Mouse (Mus musculus) liver, postnatal 0 days (tissue): ENCODE data around the gene Ambra1. TPM values are rescaled to one million over a fixed set of nuclear protein-coding genes. Genes with fewer than 3 reads are reported as not detected.
A peak's percentile ranks its signal among the peaks of the same experiment; 100 is the strongest.

Experiments used
- ATAC-seq: fragments of 200-750 bp; cut with Nextera tagmentation; 2 replicates; pipeline ENCODE4 v1.8.0; 2017; ENCODE audit warnings: mild to moderate bottlenecking, moderate library complexity
- DNase-seq: peaks from one replicate; pipeline ENCODE4 v3.0.0-alpha.2; 2016
- H3K27ac ChIP-seq: fragments of 300-500 bp; sonication (generic); 2 replicates; pipeline ENCODE4 v1.5.1; 2014; ENCODE audit warnings: antibody characterized with exemption, moderate library complexity, mild to moderate bottlenecking, low read depth
- H3K27me3 ChIP-seq: fragments of 300-500 bp; sonication (generic); 2 replicates; pipeline ENCODE4 v1.6.1; 2014; ENCODE audit warnings: low read length, control low read depth, mixed read lengths; ENCODE audit not compliant: insufficient read depth
- H3K36me3 ChIP-seq: fragments of 300-500 bp; sonication (generic); replicated peaks from 2 replicates; pipeline ENCODE4 v1.6.1; 2014; ENCODE audit warnings: mild to moderate bottlenecking, control low read depth, low read length, moderate library complexity, mixed read lengths; ENCODE audit not compliant: insufficient read depth
- H3K4me1 ChIP-seq: fragments of 300-500 bp; sonication (generic); 2 replicates; pipeline ENCODE4 v1.6.1; 2014; ENCODE audit warnings: antibody characterized with exemption, mild to moderate bottlenecking, control low read depth; ENCODE audit not compliant: insufficient read depth
- H3K4me2 ChIP-seq: fragments of 300-500 bp; sonication (generic); 2 replicates; pipeline ENCODE4 v1.6.1; 2014; ENCODE audit warnings: low read depth, mild to moderate bottlenecking, low read length, moderate library complexity, mixed read lengths
- H3K4me3 ChIP-seq: fragments of 300-500 bp; sonication (generic); 2 replicates; pipeline ENCODE4 v1.5.1; 2014; ENCODE audit warnings: low read depth, low read length
- H3K9ac ChIP-seq: fragments of 300-500 bp; sonication (generic); replicated peaks from 2 replicates; pipeline ENCODE4 v1.6.1; 2014; ENCODE audit warnings: mild to moderate bottlenecking, moderate library complexity
- H3K9me3 ChIP-seq: fragments of 300-500 bp; sonication (generic); 2 replicates; pipeline ENCODE4 v1.6.1; 2016; ENCODE audit warnings: mild to moderate bottlenecking, control low read depth, low read length, mixed read lengths
- CTCF ChIP-seq: sonication (generic); IDR thresholded peaks from 2 replicates; pipeline ENCODE4 v1.5.1; 2016; ENCODE audit warnings: antibody characterized with exemption, low read depth
- EP300 ChIP-seq: IDR thresholded peaks from 2 replicates; pipeline ENCODE4 v1.6.1; 2016; ENCODE audit warnings: antibody characterized with exemption, low read depth, mild to moderate bottlenecking
- WGBS: fragments of 180-500 bp; shearing (Covaris S2); extraction: QIAGEN DNeasy Blood & Tissue Kit; methylation state at CpG from one replicate; pipeline ENCODE4 v1.1.7; 2014; ENCODE audit not compliant: insufficient replicate concordance; 5-methylcytosine and 5-hydroxymethylcytosine counted together
- polyA plus RNA-seq: library from polyadenylated mRNA; unstranded; fragments of >200 nt; fragmentation: Nextera tagmentation; extraction: Ambion mirVana; gene quantifications from 2 replicates; pipeline ENCODE4 v1.2.1, GENCODE M21; 2015

Gene Ambra1
- polyA plus RNA-seq, 1 experiment from 2014 or later = 3.5 TPM

DNA sequence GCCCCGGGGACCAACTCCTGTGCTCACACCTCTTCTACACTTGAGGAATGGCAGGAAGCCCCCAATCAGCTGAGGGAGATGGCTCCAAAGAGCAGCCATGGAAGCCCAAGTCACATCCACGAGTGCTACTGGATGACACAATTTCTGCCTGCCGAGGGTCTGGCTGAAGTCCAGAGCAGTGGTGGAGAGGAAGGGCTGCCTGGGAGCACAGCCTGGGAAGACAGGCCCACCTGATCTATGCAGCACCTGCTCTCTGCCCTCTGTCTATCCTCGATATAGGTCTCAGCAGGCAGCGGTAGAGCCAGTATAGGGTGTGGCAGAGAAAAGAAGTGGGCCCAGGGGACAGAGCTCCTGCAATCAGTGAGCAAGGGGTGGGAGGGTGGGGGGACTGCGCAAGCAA lies 216.9 kb downstream of the Ambra1 start:
- Histone ChIP-seq H3K4me2 (peak overlapping the region; percentile 87), H3K9ac (no peak overlapping the region)
- no peak for ATAC-seq

DNA sequence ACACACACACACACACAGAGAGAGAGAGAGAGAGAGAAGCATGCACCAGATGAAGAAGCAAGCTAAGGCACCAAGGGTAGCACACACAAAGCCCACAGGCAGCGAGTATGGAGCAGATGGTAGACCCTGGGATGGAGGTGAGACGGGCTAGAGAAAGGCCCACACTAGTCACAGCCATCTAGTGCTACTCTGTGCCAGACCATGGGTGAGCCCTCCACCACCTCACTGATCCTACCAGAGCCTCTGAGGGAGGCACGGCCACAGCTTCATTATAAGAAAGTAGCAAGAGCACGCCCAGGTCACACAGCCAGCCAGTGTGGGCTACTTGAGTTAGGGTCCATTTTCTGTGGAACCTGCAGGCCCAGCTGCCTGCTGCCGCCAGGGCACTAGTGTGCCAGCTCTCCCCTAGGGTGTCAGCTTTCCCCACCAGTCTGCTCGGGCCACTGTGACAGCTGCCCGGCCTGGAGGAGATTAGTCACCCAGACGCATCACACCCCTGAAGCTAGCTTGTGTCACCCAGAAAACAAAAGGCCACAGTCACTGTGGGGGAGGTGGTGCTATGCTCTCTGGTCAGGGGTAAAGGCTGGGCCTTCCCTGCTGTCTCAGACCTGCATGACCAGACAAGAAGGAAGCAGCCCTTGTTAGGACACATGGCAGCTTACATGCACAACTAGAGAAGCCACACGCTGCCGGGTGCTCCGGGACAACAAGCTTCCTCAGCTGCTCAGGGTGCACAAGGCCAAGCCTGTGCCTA lies 217.6 kb downstream of the Ambra1 start:
- Histone ChIP-seq H3K4me2 (peak overlapping the region; percentile 87), H3K4me3 (peak overlapping the region; percentile 48), H3K9me3 (no peaks in the 10 kb centered on the region), H3K27ac (peak overlapping the region; percentile 92), H3K9ac (peak overlapping the region; percentile 72), H3K27me3 (no peaks in the 10 kb centered on the region), H3K36me3 (peaks cover 26% of the 10 kb centered on the region), H3K4me1 (peaks cover 59% of the 10 kb centered on the region)
- ATAC-seq (peak; percentile 45), DNase-seq (peak; percentile 64)
- TF ChIP-seq EP300 (no peak), CTCF (no peak)
- 39% methylated on average over 11 of the region's 11 CpGs for whole genome bisulfite sequencing

More for the DNA sequence above, 216.9 kb downstream of the Ambra1 start:
- 26% methylated on average over 6 of the region's 6 CpGs for WGBS
- peaks cover 32% of the 10 kb centered on the region for H3K36me3 ChIP-seq
- DNase-seq = no peak
- TF ChIP-seq CTCF (no peak), EP300 (no peak)
- no peak overlapping the region for H3K27ac ChIP-seq
- no peaks in the 10 kb centered on the region for H3K27me3 ChIP-seq
- H3K4me1 ChIP-seq = peaks cover 54% of the 10 kb centered on the region
- H3K9me3 ChIP-seq = no peaks in the 10 kb centered on the region
- no peak overlapping the region for H3K4me3 ChIP-seq

DNA sequence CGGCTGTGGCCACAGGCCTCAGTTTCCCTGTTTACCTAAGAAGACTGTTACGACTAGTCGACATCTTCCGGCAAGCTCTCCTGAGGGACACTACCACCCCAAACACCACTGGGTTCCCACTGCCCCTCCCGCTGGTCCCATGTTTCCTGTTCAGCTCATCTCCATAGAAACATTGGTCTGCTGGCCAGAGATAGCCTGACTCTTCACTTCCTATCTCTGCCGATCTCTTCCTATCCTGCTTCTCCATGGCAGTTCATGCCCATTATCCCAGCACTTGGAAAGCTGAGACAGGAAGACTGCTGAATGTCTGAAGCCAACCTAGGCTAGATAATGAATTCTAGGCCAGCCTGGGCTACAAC lies 218.2 kb downstream of the Ambra1 start:
- peak overlapping the region; percentile 72 for H3K9ac ChIP-seq
- no peaks in the 10 kb centered on the region for H3K27me3 ChIP-seq
- H3K4me2 ChIP-seq = peak overlapping the region; percentile 87
- TF ChIP-seq CTCF = no peak
- TF ChIP-seq EP300 = peak; percentile 52; the same call in 1 of the 2 replicates
- ATAC-seq = peak; percentile 18
- H3K36me3 ChIP-seq = peaks cover 25% of the 10 kb centered on the region
- H3K27ac ChIP-seq = peak overlapping the region; percentile 92
- H3K9me3 ChIP-seq = no peaks in the 10 kb centered on the region
- H3K4me1 ChIP-seq = peaks cover 59% of the 10 kb centered on the region
- WGBS = 30% methylated on average over 6 of the region's 6 CpGs
- H3K4me3 ChIP-seq = peak overlapping the region; percentile 48
- no peak for DNase-seq

DNA sequence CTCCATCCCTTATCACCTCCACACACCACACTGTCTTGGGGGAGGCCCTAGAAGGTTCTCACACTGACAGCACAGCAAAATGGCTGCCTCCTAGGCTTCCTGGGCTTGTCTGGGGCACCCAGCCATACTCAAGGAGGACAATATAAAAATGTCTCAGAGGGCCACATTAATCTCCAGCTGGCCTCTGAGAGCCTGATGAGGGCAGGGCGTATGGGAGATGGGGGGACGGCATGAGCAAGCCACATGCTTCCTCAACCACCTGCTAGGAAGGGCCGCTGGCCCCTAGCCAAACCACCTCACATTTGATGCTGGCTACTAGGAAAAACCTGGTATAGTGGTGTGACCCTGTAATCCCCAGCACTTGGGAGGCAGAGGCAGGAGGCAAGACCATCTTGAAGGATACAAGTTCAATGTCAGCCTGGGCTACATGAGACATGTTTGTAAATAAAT lies 218.9 kb downstream of the Ambra1 start:
- H3K9ac ChIP-seq = peak overlapping the region; percentile 72
- 44% methylated on average over 3 of the region's 3 CpGs for WGBS
- peaks cover 63% of the 10 kb centered on the region for H3K4me1 ChIP-seq

DNA sequence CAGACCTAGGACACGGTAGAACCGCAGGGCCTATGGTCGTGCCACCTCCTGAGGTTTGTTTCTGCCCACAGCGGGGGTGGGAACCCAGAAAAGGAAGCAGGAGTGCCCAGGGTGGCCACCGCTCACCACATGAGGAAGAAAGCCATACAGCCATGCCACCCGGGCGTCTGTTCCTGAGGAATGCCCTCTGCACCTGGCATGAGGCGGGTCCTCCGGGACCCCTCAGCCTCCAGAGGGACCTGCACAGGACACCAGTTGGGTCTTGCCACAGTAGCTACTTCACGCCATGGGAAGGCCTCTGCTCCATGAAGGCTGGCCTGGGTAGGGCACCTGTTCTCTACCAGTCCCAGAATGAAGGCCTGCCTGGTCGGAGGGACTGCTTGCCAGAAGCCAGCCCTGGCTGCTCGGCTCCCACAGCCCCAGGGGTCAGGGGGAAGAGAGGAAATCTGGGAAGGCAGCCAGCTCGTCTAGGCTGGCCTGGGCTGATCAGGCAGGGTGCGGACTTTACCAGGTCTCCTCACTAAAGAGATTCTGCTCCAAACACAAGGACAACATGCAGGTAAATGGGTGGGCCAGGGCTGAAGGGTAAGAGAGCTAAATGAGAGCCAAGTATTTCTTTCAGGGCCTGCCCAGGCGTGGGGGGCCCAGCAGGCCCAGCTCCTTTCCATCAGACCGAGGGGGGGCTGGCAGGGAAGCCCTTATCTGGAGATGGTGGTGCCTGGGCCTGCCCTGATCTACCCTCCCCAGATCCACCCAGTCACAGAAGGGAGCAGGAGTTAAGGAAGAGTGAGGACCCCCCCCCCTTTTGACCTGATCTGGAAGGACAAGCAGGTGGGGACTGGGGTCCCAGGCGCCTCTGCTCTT lies 219.7 kb downstream of the Ambra1 start:
- Histone ChIP-seq H3K4me2 (peak overlapping the region; percentile 87), H3K9me3 (no peaks in the 10 kb centered on the region), H3K27ac (peak overlapping the region; percentile 92), H3K4me1 (peaks cover 67% of the 10 kb centered on the region), H3K4me3 (peak overlapping the region; percentile 48), H3K27me3 (no peaks in the 10 kb centered on the region), H3K36me3 (peaks cover 15% of the 10 kb centered on the region), H3K9ac (peak overlapping the region; percentile 72)
- peak; percentile 55 for ATAC-seq
- DNase-seq = peak; percentile 62
- 16% methylated on average over 17 of the region's 17 CpGs for WGBS
- peak; percentile 77 for TF ChIP-seq EP300
- TF ChIP-seq CTCF = no peak

More for the DNA sequence above, 218.9 kb downstream of the Ambra1 start:
- Histone ChIP-seq H3K27ac (peak overlapping the region; percentile 92), H3K4me2 (peak overlapping the region; percentile 87), H3K27me3 (no peaks in the 10 kb centered on the region), H3K36me3 (peaks cover 18% of the 10 kb centered on the region), H3K4me3 (peak overlapping the region; percentile 48), H3K9me3 (no peaks in the 10 kb centered on the region)
- no peak for TF ChIP-seq EP300
- no peak for TF ChIP-seq CTCF
- DNase-seq = peak; percentile 56
- no peak for ATAC-seq
